Mouse (Mus musculus) left cerebral cortex, adult 8-10 months (tissue): ENCODE data around the gene Igsf11. TPM values are rescaled to one million over a fixed set of nuclear protein-coding genes. Genes with fewer than 3 reads are reported as not detected.

Experiments used
- total RNA-seq, 4 experiments: library from RNA; stranded (reverse); gene quantifications; 2 replicates each; pipeline ENCODE4 v1.2.4; 2022

The Igsf11 gene
- total RNA-seq, 4 experiments from 2014 or later, result 42.6 to 48.8 (median 45.3) TPM

Other genes starting within 250 kb of the Igsf11 start
- gene Arhgap31, start 179.4 kb upstream of the Igsf11 start, total RNA-seq, result 10 to 100 TPM; 16.6 to 20.1 (median 18.3) TPM
- gene B4galt4, start 150.4 kb upstream of the Igsf11 start, total RNA-seq, result 10 to 100 TPM; 19.8 to 25.0 (median 22.4) TPM
- gene Upk1b, start 92.3 kb upstream of the Igsf11 start, total RNA-seq, result 1 to 10 TPM; 2.2 to 3.7 (median 2.5) TPM
- not detected for gene 4930435E12Rik, start 63.9 kb upstream of the Igsf11 start, total RNA-seq